Mouse (Mus musculus): ENCODE data around the gene 4933417A18Rik. TPM values are rescaled to one million over a fixed set of nuclear protein-coding genes. Genes with fewer than 3 reads are reported as not detected.
"Not testable (repeated sequence)": the region's sequence is repeated elsewhere in the genome, so short reads cannot be mapped to it uniquely, and the experiment has no call there.

4933417A18Rik gene
- polyA plus RNA-seq, 1 experiment from 2014 or later = not detected

GRCm38 (mm10) chr13:34978635-34979034 lies 54.4 kb downstream of the 4933417A18Rik start:
- not testable (repeated sequence) for H3K9me3 ChIP-seq; H3K9ac ChIP-seq (replicated peaks); H3K4me1 ChIP-seq; H3K27ac ChIP-seq (replicated peaks); H3K4me3 ChIP-seq; H3K4me2 ChIP-seq (replicated peaks); H3K27me3 ChIP-seq; ATAC-seq (ENCODE audit: low FRiP score, low read depth)
- WGBS = 67% methylated on average over 5 of the region's 5 CpGs
- H3K36me3 ChIP-seq = peaks cover 66% of the 10 kb centered on the region

GRCm38 (mm10) chr13:34983479-34983878 lies 59.3 kb downstream of the 4933417A18Rik start:
- not testable (repeated sequence) for H3K9ac ChIP-seq (replicated peaks); H3K4me2 ChIP-seq (replicated peaks); H3K9me3 ChIP-seq; H3K4me1 ChIP-seq; H3K4me3 ChIP-seq; H3K27ac ChIP-seq (replicated peaks); H3K27me3 ChIP-seq; ATAC-seq (ENCODE audit: low FRiP score, low read depth)
- WGBS = 100% methylated on average over 1 of the region's 1 CpGs
- H3K36me3 ChIP-seq = peaks cover 94% of the 10 kb centered on the region

- Histone ChIP-seq H3K27me3 (no peaks in the 10 kb centered on the region), H3K36me3 (peaks cover 33% of the 10 kb centered on the region), H3K9me3 (no peaks in the 10 kb centered on the region), H3K9ac (replicated peaks) (no peak overlapping the region), H3K27ac (replicated peaks) (no peak overlapping the region), H3K4me3 (no peak overlapping the region), H3K4me2 (replicated peaks) (no peak overlapping the region), H3K4me1 (peaks cover 19% of the 10 kb centered on the region)
- no peak for ATAC-seq (ENCODE audit: low FRiP score, low read depth)
- 76% methylated on average over 4 of the region's 4 CpGs for WGBS
These were observed 67.5 kb downstream of the 4933417A18Rik start for GRCm38 (mm10) chr13:34991581-34992273.

GRCm38 (mm10) chr13:34993085-34993484 lies 68.9 kb downstream of the 4933417A18Rik start:
- no peaks in the 10 kb centered on the region for H3K9me3 ChIP-seq
- H3K27ac ChIP-seq (replicated peaks) = no peak overlapping the region
- peak overlapping the region; percentile 56 for H3K4me3 ChIP-seq
- ATAC-seq (ENCODE audit: low FRiP score, low read depth) = no peak
- peaks cover 19% of the 10 kb centered on the region for H3K4me1 ChIP-seq
- H3K36me3 ChIP-seq = peaks cover 19% of the 10 kb centered on the region
- H3K27me3 ChIP-seq = no peaks in the 10 kb centered on the region
- peak overlapping the region; percentile 63 for H3K4me2 ChIP-seq (replicated peaks)
- WGBS = 80% methylated on average over 4 of the region's 4 CpGs
- H3K9ac ChIP-seq (replicated peaks) = peak overlapping the region; percentile 70

- peak overlapping the region; percentile 56 for H3K4me3 ChIP-seq
- H3K9ac ChIP-seq (replicated peaks) = peak overlapping the region; percentile 70
- peaks cover 19% of the 10 kb centered on the region for H3K4me1 ChIP-seq
- no peaks in the 10 kb centered on the region for H3K9me3 ChIP-seq
- H3K4me2 ChIP-seq (replicated peaks) = peak overlapping the region; percentile 63
- peak; percentile 59 for ATAC-seq (ENCODE audit: low FRiP score, low read depth)
- H3K27me3 ChIP-seq = no peaks in the 10 kb centered on the region
- 1% methylated on average over 22 of the region's 22 CpGs for WGBS
- peaks cover 14% of the 10 kb centered on the region for H3K36me3 ChIP-seq
- H3K27ac ChIP-seq (replicated peaks) = peak overlapping the region; percentile 73
These were observed 69.4 kb downstream of the 4933417A18Rik start for GRCm38 (mm10) chr13:34993595-34993982.

GRCm38 (mm10) chr13:34993983-34994811 lies 70.0 kb downstream of the 4933417A18Rik start:
- WGBS = under 1% methylated on average over 33 of the region's 33 CpGs
- Histone ChIP-seq H3K4me3 (peak overlapping the region; percentile 56), H3K27ac (replicated peaks) (peak overlapping the region; percentile 73), H3K4me1 (peaks cover 19% of the 10 kb centered on the region), H3K27me3 (no peaks in the 10 kb centered on the region), H3K9ac (replicated peaks) (peak overlapping the region; percentile 70), H3K4me2 (replicated peaks) (peak overlapping the region; percentile 63), H3K36me3 (peaks cover 8% of the 10 kb centered on the region; the same call in 1 of the 2 replicates), H3K9me3 (peaks cover 1% of the 10 kb centered on the region; the same call in 1 of the 2 replicates)
- peak; percentile 97 for ATAC-seq (ENCODE audit: low FRiP score, low read depth)

GRCm38 (mm10) chr13:34995925-34996324 lies 71.7 kb downstream of the 4933417A18Rik start:
- no peaks in the 10 kb centered on the region for H3K27me3 ChIP-seq
- ATAC-seq (ENCODE audit: low FRiP score, low read depth) = no peak

More at GRCm38 (mm10) chr13:34995925-34996324, 71.7 kb downstream of the 4933417A18Rik start:
- Histone ChIP-seq H3K4me2 (replicated peaks) (no peak overlapping the region), H3K27ac (replicated peaks) (no peak overlapping the region), H3K9me3 (peaks cover 2% of the 10 kb centered on the region; the same call in 1 of the 2 replicates), H3K4me3 (no peak overlapping the region), H3K4me1 (peaks cover 19% of the 10 kb centered on the region), H3K36me3 (no peaks in the 10 kb centered on the region), H3K9ac (replicated peaks) (no peak overlapping the region)
- 90% methylated on average over 2 of the region's 2 CpGs for WGBS

Other genes with a start within 250 kb of the 4933417A18Rik start
- gene Fam50b, start 189.6 kb upstream of the 4933417A18Rik start, polyA plus RNA-seq (2016; fragmentation: Nextera tagmentation; extraction: Ambion mirVana) = not detected in 2 replicates
- gene Prpf4b, start 49.1 kb upstream of the 4933417A18Rik start, polyA plus RNA-seq (2016; fragmentation: Nextera tagmentation; extraction: Ambion mirVana) = 90.2 and 105 TPM in 2 replicates
- gene Fam217a, start 99 bp upstream of the 4933417A18Rik start, polyA plus RNA-seq (2016; fragmentation: Nextera tagmentation; extraction: Ambion mirVana) = 0.64 and 0.68 TPM in 2 replicates
- 0.46 and 0.66 TPM in 2 replicates for gene Eci3, start 39.4 kb downstream of the 4933417A18Rik start, polyA plus RNA-seq (2016; fragmentation: Nextera tagmentation; extraction: Ambion mirVana)
- 116 and 118 TPM in 2 replicates for gene Eci2, start 102.7 kb downstream of the 4933417A18Rik start, polyA plus RNA-seq (2016; fragmentation: Nextera tagmentation; extraction: Ambion mirVana)

Measured in midbrain, embryonic 12.5 days (tissue).